Mouse (Mus musculus): ENCODE results near the gene Il9.

DNA sequence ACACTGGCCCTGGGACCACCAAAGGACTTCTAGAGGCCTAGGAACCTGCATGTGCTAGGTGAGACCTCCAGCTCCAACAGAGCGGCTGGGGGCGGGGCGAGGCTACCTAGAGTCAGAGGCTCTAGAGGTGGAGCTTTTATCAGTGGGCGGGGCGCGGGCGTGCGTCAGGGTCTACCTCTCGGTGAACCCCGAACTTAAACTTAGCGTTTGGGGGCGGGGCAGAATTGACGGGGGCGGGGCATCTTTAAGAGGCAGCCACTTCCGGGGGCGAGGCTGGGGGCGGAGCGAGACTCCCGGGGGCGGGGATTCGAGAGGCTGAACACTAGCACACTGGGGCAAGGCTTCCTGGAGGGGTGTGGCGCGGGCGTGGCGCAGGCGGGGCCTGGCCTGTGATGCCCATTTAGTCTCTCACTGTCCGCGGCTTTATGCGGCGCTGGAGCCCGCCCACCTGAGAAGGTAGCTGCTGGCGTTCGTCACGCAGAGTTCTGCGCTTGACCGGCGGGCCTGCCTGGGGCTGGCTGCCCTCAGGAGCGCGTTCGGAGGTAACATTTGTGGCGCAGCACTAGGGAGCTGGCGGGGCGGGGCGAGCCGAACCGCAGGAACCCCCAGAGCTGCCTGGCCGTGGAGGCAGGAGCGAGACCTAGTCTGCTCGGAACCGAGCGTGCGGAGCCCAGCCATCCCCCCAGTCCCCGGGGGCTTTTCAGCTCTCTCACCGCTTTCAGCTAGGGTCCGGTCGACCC, 40.2 kb upstream of the Il9 start, which contains the start of gene Fbxl21:
- TF ChIP-seq CTCF (IDR thresholded peaks at IDR 0.05; ENCODE audit: low read depth) (no peak), EP300 (IDR thresholded peaks at IDR 0.05; ENCODE audit: low read depth) (no peak)
